Mouse (Mus musculus) layer of hippocampus, adult 18-20 months (tissue): Measurements from ENCODE around the gene Col4a2. TPM values are rescaled to one million over a fixed set of nuclear protein-coding genes. Genes with fewer than 3 reads are reported as not detected.
A peak's percentile ranks its signal among the peaks of the same experiment; 100 is the strongest.
"Not testable (repeated sequence)": the region's sequence is repeated elsewhere in the genome, so short reads cannot be mapped to it uniquely, and the experiment has no call there.

Source experiments
- DNase-seq, 2 experiments: peaks; one replicate each; pipeline ENCODE4 v3.0.0; 2022; ENCODE audit warnings: low spot score in 2 of 2
- total RNA-seq, 2 experiments: library from RNA; stranded (reverse); gene quantifications; 2 replicates each; pipeline ENCODE4 v1.2.3; 2021

The Col4a2 gene
- total RNA-seq, 2 experiments from 2014 or later: 39.6 to 42.9 TPM

DNA sequence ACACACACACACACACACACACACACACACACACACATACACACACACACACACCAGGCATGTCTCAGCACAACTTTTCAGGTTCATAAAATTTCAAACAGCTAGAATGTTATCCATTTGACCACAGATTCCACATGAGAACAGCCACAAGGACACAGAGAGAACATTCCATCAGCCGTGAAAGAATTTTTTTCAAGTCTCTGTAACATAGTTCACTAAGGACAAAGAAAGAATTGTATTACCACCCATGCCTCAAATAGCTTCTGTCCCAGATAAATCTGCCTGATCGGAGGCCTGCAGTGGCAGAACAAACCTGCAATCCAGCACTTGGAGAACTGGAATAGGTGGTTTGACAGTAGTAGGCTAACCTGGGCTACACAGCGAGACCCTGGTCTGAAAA is 144.7 kb downstream of the Col4a2 start:
- no peak for DNase-seq

- DNase-seq: no peak
These were observed 145.6 kb downstream of the Col4a2 start for GRCm38 (mm10) chr8:11457981-11458836.

DNA sequence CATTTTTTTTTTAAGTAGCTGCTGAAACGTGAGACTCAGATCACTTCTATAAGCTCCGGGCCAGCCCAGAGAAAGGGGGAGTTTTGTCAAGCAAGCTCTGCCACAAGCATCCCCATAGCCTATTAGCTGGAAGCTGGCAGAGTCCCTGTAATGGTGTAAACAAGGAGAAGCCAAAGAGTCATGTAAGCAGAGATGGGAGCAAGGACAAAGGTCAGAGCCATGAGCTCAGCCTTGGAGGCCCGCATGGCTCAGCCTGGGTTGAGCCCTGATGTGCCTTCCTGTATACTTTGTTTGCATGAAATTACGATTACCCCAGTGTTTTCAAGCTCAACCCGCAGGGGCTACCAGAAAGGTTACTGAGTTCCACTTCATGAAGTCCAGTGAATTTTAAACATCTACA is 146.4 kb downstream of the Col4a2 start:
- no peak for DNase-seq

DNA sequence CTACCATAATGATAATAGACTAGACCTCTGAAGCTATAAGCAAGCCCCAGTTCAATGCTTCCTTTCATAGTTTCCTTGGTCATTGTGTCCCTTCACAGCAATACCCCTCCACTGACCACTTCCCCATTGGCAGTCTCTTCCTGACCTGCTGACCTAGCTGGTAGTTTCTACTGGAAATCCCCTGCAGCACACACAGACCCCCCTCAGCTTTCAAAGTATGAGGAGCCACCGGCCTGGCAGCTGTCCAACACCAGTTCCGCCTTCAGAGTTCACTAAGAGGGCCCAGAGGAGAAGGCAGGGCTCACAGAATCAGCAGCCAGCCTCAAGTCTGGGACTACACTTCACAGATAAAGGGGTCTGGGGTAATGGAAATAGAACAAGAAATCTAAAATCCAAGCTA is 148.3 kb downstream of the Col4a2 start:
- no peak for DNase-seq

DNA sequence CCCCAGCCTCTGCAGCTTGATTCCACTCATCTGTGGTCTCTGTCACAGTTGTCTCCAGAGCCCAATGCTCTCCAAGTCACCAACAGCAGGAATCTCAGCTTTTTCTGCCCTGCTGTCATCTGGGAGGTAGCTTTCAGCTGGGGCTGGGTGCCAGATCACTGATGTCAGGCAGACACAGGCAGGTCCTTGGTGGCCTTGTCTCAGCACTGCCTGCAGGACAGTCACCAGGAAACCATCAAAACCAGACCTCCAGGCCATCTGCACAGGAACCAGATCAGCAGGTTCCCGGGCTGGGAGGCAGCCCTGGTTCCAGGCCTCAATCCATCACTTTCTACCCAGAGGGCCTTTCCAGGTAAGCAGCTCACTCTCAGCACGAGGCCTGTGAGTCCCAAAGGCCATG is 149.2 kb downstream of the Col4a2 start:
- DNase-seq: no peak

GRCm38 (mm10) chr8:11462641-11463040 is 150.0 kb downstream of the Col4a2 start:
- DNase-seq: no peak

DNA sequence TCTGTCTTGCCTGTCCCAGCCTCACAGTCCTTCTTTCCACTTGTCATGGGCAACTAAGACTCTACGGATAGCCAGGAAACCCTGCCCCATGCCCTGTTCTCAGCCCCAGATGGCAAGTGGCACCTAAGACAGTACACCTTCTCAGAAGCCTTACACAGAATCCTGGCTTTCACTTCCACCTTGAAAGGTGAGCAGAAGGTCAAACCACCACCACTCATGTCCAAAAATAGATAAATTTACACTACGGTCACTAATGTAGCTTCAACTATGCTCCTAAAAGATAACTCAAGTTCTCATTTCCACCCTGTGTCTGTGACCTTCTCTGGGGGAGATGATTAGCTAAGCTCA is 150.9 kb downstream of the Col4a2 start:
- DNase-seq: no peak

DNA sequence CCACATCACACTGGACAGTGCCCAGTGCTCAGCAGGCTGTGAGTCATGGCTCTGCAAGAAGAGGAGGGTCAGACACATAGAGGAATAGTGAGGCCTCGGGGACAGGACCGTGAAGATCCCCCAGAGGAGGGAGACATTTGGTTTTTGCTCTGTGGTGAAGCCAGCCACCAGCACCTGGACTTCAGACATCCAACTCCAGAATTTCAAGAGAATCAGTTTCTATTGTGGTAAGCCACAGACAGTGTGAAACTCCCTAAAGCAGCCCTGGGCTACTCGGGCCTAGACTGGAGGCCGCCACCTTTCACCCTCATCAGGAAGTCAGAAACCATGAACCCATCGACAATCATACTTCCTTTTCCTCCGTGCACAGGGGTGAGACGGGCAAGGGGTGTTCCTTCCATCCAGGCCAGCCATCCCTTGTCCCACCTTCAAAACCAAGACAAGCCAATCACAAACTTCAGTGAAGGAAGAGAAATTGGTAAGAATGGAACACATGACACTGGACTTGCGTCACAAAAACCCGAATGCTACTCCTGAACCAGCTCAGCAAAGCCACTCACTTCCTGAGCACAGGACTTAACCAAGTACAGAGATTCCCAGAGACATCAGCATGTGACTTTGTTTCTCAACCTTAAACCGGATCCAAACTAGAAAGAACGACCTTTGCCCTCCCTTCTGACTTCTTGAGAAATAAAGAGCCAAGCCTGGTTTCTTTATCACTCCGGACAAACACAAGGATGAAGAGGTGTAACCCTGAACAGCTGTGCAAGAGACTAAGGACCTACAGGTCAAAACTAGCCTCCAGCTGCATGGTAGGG is 151.5 kb downstream of the Col4a2 start:
- DNase-seq: no peak

GRCm38 (mm10) chr8:11464707-11464964 is 152.0 kb downstream of the Col4a2 start:
- no peak for DNase-seq

DNA sequence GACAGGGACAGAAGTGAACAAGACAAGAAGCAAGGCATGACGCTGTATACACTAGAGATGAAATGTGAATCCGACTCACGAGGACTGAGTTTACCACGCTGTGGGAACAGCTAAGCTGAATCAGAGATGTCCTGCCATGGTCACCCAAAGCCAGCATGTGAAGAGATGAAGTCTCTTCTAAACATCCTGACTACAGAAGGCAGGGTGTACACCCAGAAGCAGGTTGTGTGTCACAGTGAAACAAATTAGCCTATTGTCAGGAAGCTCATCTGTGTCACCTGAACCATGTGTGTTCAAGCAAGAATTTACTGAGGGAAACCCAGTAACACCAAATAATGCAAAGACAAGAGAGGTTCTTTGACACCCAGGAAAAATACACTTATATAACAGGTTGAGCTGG is 153.0 kb downstream of the Col4a2 start:
- DNase-seq: no peak

GRCm38 (mm10) chr8:11466528-11466927 is 153.9 kb downstream of the Col4a2 start:
- DNase-seq: not testable (repeated sequence)

- no peak for DNase-seq
These were observed 156.5 kb downstream of the Col4a2 start for GRCm38 (mm10) chr8:11469095-11469494.

GRCm38 (mm10) chr8:11470694-11471093 is 158.1 kb downstream of the Col4a2 start:
- DNase-seq: no peak

DNA sequence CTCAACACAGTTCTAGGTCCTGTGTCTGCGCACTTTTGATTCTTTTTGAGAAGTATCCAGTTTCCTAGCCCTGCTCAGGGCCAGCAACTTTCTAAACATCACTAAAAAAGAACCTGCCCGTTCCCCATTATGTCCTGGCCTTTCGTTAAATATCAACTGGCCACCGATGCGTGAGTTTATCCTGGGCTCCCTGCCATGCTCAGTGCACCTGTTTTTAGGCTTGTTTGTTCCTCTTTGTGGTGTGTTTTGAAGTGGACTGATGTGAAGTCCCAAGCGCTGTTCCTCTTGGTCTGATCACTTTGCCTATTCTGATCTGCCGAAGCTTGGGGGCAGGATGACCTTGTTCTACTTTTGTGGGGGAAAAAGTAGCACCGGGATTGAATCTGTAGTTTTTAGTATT is 158.7 kb downstream of the Col4a2 start:
- DNase-seq: no peak

DNA sequence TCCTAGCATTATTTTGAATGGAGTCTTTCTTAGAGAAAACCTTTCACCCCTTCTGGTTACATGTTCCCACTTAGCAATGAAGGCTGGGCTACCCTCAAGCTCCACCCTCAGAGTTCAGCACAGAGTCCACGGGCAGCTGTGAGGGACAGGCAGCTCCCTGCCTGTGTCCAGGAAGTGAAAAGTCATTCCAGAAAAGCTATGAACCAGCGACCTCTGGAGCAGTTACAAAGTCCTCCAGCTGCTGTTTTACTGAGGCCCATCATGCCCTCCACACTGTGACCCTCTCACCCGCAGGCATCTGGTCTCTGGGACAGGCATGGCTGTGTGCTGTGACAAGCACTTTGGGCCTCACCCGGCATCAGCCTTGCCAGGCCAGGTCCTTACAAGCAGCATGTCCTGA is 160.5 kb downstream of the Col4a2 start:
- DNase-seq: no peak

DNA sequence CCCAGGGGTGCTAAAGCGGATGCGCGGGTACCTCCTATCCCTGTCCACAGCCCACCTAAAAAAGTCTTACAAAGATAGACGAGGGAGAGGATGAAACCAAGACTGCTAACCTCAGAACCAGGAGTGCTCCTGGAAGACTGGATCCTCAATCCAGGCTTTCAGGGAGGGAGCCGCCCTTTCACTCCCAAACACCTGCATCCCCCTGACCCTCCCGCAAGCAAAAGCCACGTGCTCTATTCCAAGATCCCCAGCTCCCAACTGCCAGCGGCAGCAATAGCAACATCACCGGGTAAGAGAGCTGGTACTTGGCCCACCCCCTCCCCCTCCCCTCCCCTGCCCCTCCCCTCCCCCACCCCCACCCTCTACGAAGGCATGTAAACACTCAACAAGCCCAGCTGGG is 162.8 kb downstream of the Col4a2 start:
- no peak for DNase-seq

DNA sequence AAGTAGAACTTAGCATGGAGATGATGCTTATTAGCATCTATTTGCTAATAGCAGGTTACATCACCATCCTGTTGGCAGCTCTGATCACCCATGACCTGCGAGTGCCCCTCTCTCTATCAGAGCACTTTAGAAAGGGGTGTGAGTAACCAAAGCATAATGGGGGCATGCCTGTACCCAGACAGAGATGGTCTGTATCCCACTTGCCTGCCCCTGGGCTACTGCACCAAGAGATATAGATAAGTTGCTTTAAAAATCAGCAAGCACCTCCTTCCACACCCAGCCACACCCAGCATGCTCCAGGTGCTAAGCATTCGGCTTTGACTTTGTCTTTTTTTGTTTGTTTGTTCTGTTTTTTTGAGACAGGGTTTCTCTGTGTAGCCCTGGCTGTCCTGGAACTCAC is 163.3 kb downstream of the Col4a2 start:
- no peak for DNase-seq

GRCm38 (mm10) chr8:11476338-11477177 is 164.0 kb downstream of the Col4a2 start:
- peak in 1 of 2 experiments; percentile 11 for DNase-seq

DNA sequence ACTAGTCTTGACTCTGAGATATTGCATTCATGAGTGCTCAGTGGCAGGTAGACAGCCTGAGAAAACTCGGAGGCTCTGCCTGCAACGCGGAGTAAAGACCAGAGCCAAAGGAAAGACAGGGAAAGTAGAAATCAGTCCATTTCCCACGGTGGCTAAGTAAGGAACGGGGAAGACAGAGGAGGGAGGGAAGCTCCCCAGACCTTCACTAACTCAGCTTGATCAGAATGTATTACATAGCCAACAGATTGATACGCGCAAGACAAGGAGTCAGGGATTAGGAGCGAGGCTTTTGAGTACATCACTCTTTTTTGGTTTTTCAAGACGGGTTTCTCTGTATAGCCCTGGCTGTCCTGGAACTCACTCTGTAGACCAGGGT is 164.6 kb downstream of the Col4a2 start:
- DNase-seq: no peak

GRCm38 (mm10) chr8:11477811-11478761 is 165.5 kb downstream of the Col4a2 start, which contains the start of gene Rab20:
Gene Rab20 (minus strand): TSS chr8:11478710.
- peak in 1 of 2 experiments; percentile 24 for DNase-seq
